Mouse (Mus musculus) embryonic facial prominence, embryonic 15.5 days (tissue): Measurements from ENCODE around the gene Il20rb. TPM values are rescaled to one million over a fixed set of nuclear protein-coding genes. Genes with fewer than 3 reads are reported as not detected.

Experiments
- ATAC-seq: fragments of 200-750 bp; cut with Nextera tagmentation; 2 replicates; pipeline ENCODE4 v1.8.0; 2017; ENCODE audit warnings: low read depth, moderate TSS enrichment; ENCODE audit not compliant: insufficient number of reproducible peaks, low FRiP score, low TSS enrichment
- H3K27ac ChIP-seq: fragments of 300-500 bp; sonication (generic); replicated peaks from 2 replicates; pipeline ENCODE4 v1.5.1; 2015; ENCODE audit warnings: mild to moderate bottlenecking, inconsistent platforms
- H3K27me3 ChIP-seq: fragments of 300-500 bp; sonication (generic); 2 replicates; pipeline ENCODE4 v1.6.1; 2015; ENCODE audit warnings: inconsistent platforms
- H3K36me3 ChIP-seq: fragments of 300-500 bp; sonication (generic); 2 replicates; pipeline ENCODE4 v1.6.1; 2015; ENCODE audit warnings: mild to moderate bottlenecking, inconsistent platforms
- H3K4me1 ChIP-seq: fragments of 300-500 bp; sonication (generic); 2 replicates; pipeline ENCODE4 v1.6.1; 2015; ENCODE audit warnings: inconsistent platforms
- H3K4me2 ChIP-seq: fragments of 300-500 bp; sonication (generic); replicated peaks from 2 replicates; pipeline ENCODE4 v1.6.1; 2015; ENCODE audit warnings: mild to moderate bottlenecking, inconsistent platforms
- H3K4me3 ChIP-seq: fragments of 300-500 bp; sonication (generic); replicated peaks from 2 replicates; pipeline ENCODE4 v1.5.1; 2015; ENCODE audit warnings: mild to moderate bottlenecking, inconsistent platforms
- H3K9ac ChIP-seq: fragments of 300-500 bp; sonication (generic); 2 replicates; pipeline ENCODE4 v1.6.1; 2015; ENCODE audit warnings: inconsistent platforms
- H3K9me3 ChIP-seq: fragments of 300-500 bp; sonication (generic); replicated peaks from 2 replicates; pipeline ENCODE4 v1.6.1; 2016; ENCODE audit warnings: inconsistent platforms
- WGBS: fragments of 180-500 bp; shearing (Covaris S2); methylation state at CpG from one replicate; pipeline ENCODE4 v1.1.7; 2015; 5-methylcytosine and 5-hydroxymethylcytosine counted together
- polyA plus RNA-seq: library from polyadenylated mRNA; unstranded; fragments of >200 nt; fragmentation: Nextera tagmentation; extraction: Ambion mirVana; gene quantifications from 2 replicates; pipeline ENCODE4 v1.2.1, GENCODE M21; 2015

The Il20rb gene
- polyA plus RNA-seq, 1 experiment from 2014 or later = 7.8 TPM

GRCm38 (mm10) chr9:100430911-100431310 lies 55.7 kb downstream of the Il20rb start:
- 19% methylated on average over 2 of the region's 2 CpGs for WGBS
- H3K9me3 ChIP-seq = no peaks in the 10 kb centered on the region
- ATAC-seq = no peak
- H3K4me3 ChIP-seq = no peak overlapping the region
- H3K9ac ChIP-seq = no peak overlapping the region
- H3K4me2 ChIP-seq = no peak overlapping the region
- H3K27ac ChIP-seq = 0 out of 2 replicates have a peak overlapping the region, but pooled peaks have one; percentile 39
- H3K4me1 ChIP-seq = peaks cover 4% of the 10 kb centered on the region; the same call in 1 of the 2 replicates
- H3K36me3 ChIP-seq = no peaks in the 10 kb centered on the region
- H3K27me3 ChIP-seq = no peaks in the 10 kb centered on the region

GRCm38 (mm10) chr9:100419644-100420043 lies 66.9 kb downstream of the Il20rb start:
- no peak overlapping the region for H3K4me2 ChIP-seq
- no peak overlapping the region for H3K9ac ChIP-seq
- no peaks in the 10 kb centered on the region for H3K4me1 ChIP-seq
- ATAC-seq = no peak
- no peaks in the 10 kb centered on the region for H3K36me3 ChIP-seq
- no peaks in the 10 kb centered on the region for H3K27me3 ChIP-seq
- H3K9me3 ChIP-seq = no peaks in the 10 kb centered on the region
- H3K4me3 ChIP-seq = no peak overlapping the region
- 74% methylated on average over 8 of the region's 8 CpGs for WGBS
- no peak overlapping the region for H3K27ac ChIP-seq

- no peak for ATAC-seq
- Histone ChIP-seq H3K27ac (no peak overlapping the region), H3K4me3 (no peak overlapping the region), H3K27me3 (no peaks in the 10 kb centered on the region), H3K9ac (no peak overlapping the region), H3K36me3 (no peaks in the 10 kb centered on the region), H3K9me3 (no peaks in the 10 kb centered on the region), H3K4me1 (no peaks in the 10 kb centered on the region), H3K4me2 (no peak overlapping the region)
- 85% methylated on average over 8 of the region's 8 CpGs for WGBS
These were observed 67.5 kb downstream of the Il20rb start for GRCm38 (mm10) chr9:100419103-100419502.

GRCm38 (mm10) chr9:100416756-100417155 lies 69.8 kb downstream of the Il20rb start:
- Histone ChIP-seq H3K4me2 (no peak overlapping the region), H3K9me3 (no peaks in the 10 kb centered on the region), H3K4me1 (no peaks in the 10 kb centered on the region), H3K27me3 (no peaks in the 10 kb centered on the region), H3K27ac (no peak overlapping the region), H3K36me3 (no peaks in the 10 kb centered on the region), H3K4me3 (no peak overlapping the region), H3K9ac (no peak overlapping the region)
- no peak for ATAC-seq
- WGBS = 61% methylated on average over 1 of the region's 1 CpGs

- H3K27ac ChIP-seq = no peak overlapping the region
- no peaks in the 10 kb centered on the region for H3K36me3 ChIP-seq
- H3K9me3 ChIP-seq = no peaks in the 10 kb centered on the region
- 70% methylated on average over 6 of the region's 6 CpGs for WGBS
- H3K9ac ChIP-seq = no peak overlapping the region
- no peak overlapping the region for H3K4me2 ChIP-seq
- H3K27me3 ChIP-seq = no peaks in the 10 kb centered on the region
- no peaks in the 10 kb centered on the region for H3K4me1 ChIP-seq
- no peak overlapping the region for H3K4me3 ChIP-seq
- no peak for ATAC-seq
These were observed 70.3 kb downstream of the Il20rb start for GRCm38 (mm10) chr9:100416299-100416698.

GRCm38 (mm10) chr9:100415328-100415979 lies 71.1 kb downstream of the Il20rb start:
- Histone ChIP-seq H3K27ac (no peak overlapping the region), H3K36me3 (no peaks in the 10 kb centered on the region), H3K4me1 (no peaks in the 10 kb centered on the region), H3K4me2 (no peak overlapping the region), H3K9me3 (no peaks in the 10 kb centered on the region), H3K27me3 (no peaks in the 10 kb centered on the region), H3K9ac (no peak overlapping the region), H3K4me3 (no peak overlapping the region)
- ATAC-seq = no peak
- WGBS = 30% methylated on average over 7 of the region's 7 CpGs

Other genes with a start within 250 kb of the Il20rb start
- gene Nck1, start 59.3 kb upstream of the Il20rb start, polyA plus RNA-seq = 63.6 and 64.2 TPM in 2 replicates
- gene Slc35g2, start 84.3 kb upstream of the Il20rb start, polyA plus RNA-seq = 4.1 and 4.8 TPM in 2 replicates
- 33.8 and 40.4 TPM in 2 replicates for gene Stag1, start 111.0 kb upstream of the Il20rb start, polyA plus RNA-seq